Mouse (Mus musculus): ENCODE measurements around the gene Nfkbib.

Gene Nfkbib

GRCm38 (mm10) chr7:28766173-28766879 lies 986 bp downstream of the Nfkbib start, which contains the start of gene Sirt2:
Sirt2 (plus strand) TSS chr7:28766735.
- DNase-seq: peak; percentile 96

- DNase-seq: no peak
Measured at GRCm38 (mm10) chr7:28765211-28765610, 2.1 kb downstream of the Nfkbib start.

- no peak for DNase-seq
Measured at GRCm38 (mm10) chr7:28761907-28762306, 5.4 kb downstream of the Nfkbib start.

- DNase-seq: no peak
Measured at GRCm38 (mm10) chr7:28758623-28759022, 8.7 kb downstream of the Nfkbib start.

- no peak for DNase-seq
Measured at GRCm38 (mm10) chr7:28756079-28756478, 11.2 kb downstream of the Nfkbib start, which contains the start of gene Ccer2. Ccer2 (plus strand) TSS chr7:28756174.

- DNase-seq: no peak
Measured at GRCm38 (mm10) chr7:28749935-28750334, 17.4 kb downstream of the Nfkbib start.

- DNase-seq: peak; percentile 93
Measured at GRCm38 (mm10) chr7:28741709-28742438, 25.4 kb downstream of the Nfkbib start, which contains the start of the genes Mrps12 and Sars2. Mrps12 (minus strand) TSS chr7:28741820. Sars2 (plus strand) TSS chr7:28741992.

- DNase-seq: no peak
Measured at GRCm38 (mm10) chr7:28741368-28741708, 26.0 kb downstream of the Nfkbib start.

GRCm38 (mm10) chr7:28740949-28741348 lies 26.4 kb downstream of the Nfkbib start:
- DNase-seq: no peak

- DNase-seq: no peak
Measured at GRCm38 (mm10) chr7:28739829-28740228, 27.5 kb downstream of the Nfkbib start.

GRCm38 (mm10) chr7:28735701-28736100 lies 31.6 kb downstream of the Nfkbib start:
- no peak for DNase-seq

- DNase-seq: no peak
Measured at GRCm38 (mm10) chr7:28733211-28733610, 34.1 kb downstream of the Nfkbib start.

- peak; percentile 89 for DNase-seq
Measured at GRCm38 (mm10) chr7:28732341-28733142, 34.8 kb downstream of the Nfkbib start.

GRCm38 (mm10) chr7:28727649-28728340 lies 39.5 kb downstream of the Nfkbib start:
- no peak for DNase-seq

GRCm38 (mm10) chr7:28726600-28726999 lies 40.7 kb downstream of the Nfkbib start:
- DNase-seq: peak; percentile 72

GRCm38 (mm10) chr7:28724613-28725012 lies 42.7 kb downstream of the Nfkbib start:
- no peak for DNase-seq

- DNase-seq: no peak
Measured at GRCm38 (mm10) chr7:28722079-28722478, 45.2 kb downstream of the Nfkbib start.

GRCm38 (mm10) chr7:28720753-28721537 lies 46.4 kb downstream of the Nfkbib start:
- no peak for DNase-seq

GRCm38 (mm10) chr7:28719650-28720049 lies 47.7 kb downstream of the Nfkbib start:
- no peak for DNase-seq

- no peak for DNase-seq
Measured at GRCm38 (mm10) chr7:28719159-28719558, 48.2 kb downstream of the Nfkbib start.

GRCm38 (mm10) chr7:28717726-28718125 lies 49.6 kb downstream of the Nfkbib start:
- DNase-seq: no peak

All from liver (tissue).